Mouse (Mus musculus): ENCODE data around the gene Ifrd2.

DNA sequence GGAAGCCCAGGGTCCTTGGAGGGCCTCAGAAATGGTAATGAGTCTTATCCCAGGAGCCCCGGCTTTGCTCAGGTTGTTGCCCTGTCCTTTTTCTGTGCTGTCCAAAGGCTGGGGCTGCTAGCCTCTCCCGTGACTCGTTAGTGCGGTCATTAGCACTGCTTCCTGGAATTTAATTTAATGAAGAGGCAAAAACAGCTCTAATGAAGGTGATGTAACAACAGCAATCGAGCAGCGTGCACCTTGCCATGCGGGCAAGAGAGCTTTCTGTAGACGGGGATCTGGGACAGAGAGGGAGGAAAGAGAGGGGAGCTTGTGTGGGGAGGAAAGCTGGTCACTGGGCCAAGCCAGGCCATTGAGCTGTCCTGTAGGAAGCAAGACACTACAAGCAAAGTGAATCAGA is 54.2 kb downstream of the Ifrd2 start:
- TF ChIP-seq CTCF (IDR thresholded peaks at IDR 0.05; ENCODE audit: low read depth): no peak
- TF ChIP-seq EP300 (IDR thresholded peaks at IDR 0.05; ENCODE audit: low read depth): no peak

Data from liver, embryonic 14.5 days (tissue).